Mouse (Mus musculus): ENCODE results near the gene Sytl3. TPM values are rescaled to one million over a fixed set of nuclear protein-coding genes. Genes with fewer than 3 reads are reported as not detected.

Gene Sytl3
- polyA plus RNA-seq, 1 experiment from 2014 or later: 0.07 TPM

DNA sequence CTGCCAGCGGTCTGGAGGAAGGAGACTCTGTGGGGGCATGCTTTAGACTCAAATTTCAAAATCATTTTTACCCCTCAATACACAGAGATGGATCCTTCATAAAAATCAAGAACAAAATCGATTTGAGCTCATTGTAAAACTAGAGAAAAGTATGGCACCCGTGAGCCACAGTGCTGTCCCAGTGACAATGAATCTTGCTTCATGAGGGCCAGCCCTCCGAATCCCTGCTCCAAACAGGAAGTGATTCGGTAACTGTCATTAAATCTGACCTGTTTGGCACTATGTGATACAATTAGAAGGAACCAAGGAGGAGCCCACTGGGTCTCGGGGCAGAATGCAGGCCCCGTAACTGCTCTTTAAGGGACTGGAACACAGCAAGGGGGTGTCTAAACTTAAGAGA is 79.9 kb downstream of the Sytl3 start:
- DNase-seq (ENCODE audit: low spot score): no peak
- H3K27me3 ChIP-seq (ENCODE audit: low read depth, poor library complexity, severe bottlenecking): no peaks in the 10 kb centered on the region; the same call in 1 of the 2 replicates
- H3K36me3 ChIP-seq: peaks cover 46% of the 10 kb centered on the region

DNA sequence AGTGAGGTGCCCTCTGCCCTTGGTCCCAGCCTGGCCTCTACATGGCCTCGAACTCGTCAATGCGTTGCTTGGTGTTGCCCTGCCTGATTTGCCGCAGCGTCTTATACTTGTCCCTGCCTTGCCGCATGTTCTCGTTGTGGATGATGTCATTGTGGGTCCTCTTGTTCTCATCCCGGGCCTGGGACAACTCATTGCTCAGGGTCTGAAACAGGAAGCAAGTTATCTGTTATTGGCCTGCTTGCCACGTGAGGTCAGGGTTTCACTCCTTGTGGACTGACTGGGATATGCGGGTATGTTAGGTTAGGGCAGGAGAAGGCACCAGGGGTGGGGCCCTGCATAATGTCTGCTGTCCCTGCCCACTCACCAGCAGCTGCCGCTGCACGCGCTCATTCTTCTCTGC is 80.4 kb downstream of the Sytl3 start:
- H3K9me3 ChIP-seq (replicated peaks): no peaks in the 10 kb centered on the region
- peaks cover 46% of the 10 kb centered on the region for H3K36me3 ChIP-seq
- H3K4me1 ChIP-seq: peaks cover 61% of the 10 kb centered on the region
- H3K27ac ChIP-seq (replicated peaks): peak overlapping the region; percentile 77; the same call in 1 of the 2 replicates
- H3K27me3 ChIP-seq (ENCODE audit: low read depth, poor library complexity, severe bottlenecking): no peaks in the 10 kb centered on the region; the same call in 1 of the 2 replicates
- H3K4me3 ChIP-seq: no peak overlapping the region
- WGBS: 90% methylated on average over 13 of the region's 13 CpGs
- DNase-seq (ENCODE audit: low spot score): no peak

More for the DNA sequence above, 79.9 kb downstream of the Sytl3 start:
- Histone ChIP-seq H3K27ac (replicated peaks) (no peak overlapping the region), H3K4me3 (no peak overlapping the region), H3K9me3 (replicated peaks) (no peaks in the 10 kb centered on the region), H3K4me1 (peaks cover 58% of the 10 kb centered on the region)
- WGBS: 87% methylated on average over 7 of the region's 7 CpGs

DNA sequence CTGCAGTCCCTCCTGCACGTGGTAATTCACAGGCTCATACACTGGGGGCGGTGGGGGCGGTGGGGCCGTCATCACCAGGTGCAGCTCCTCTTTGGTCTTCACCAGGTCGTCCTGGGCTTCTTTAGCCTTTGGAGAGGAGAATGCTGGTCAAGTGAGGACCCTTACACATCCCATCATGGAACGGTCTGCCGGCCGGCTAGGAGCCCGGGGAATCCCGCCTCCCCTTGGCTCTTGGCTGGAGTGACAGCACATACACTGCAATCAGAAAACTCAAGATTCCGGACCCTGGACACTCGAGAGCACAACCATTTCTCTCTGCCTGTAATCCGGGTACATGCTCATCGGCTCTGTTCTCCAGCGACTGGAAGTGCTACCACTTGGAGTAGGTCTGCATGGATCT is 80.9 kb downstream of the Sytl3 start:
- H3K9me3 ChIP-seq (replicated peaks): no peaks in the 10 kb centered on the region
- no peak overlapping the region for H3K4me3 ChIP-seq
- no peak for DNase-seq (ENCODE audit: low spot score)
- peaks cover 66% of the 10 kb centered on the region for H3K4me1 ChIP-seq
- peaks cover 46% of the 10 kb centered on the region for H3K36me3 ChIP-seq
- WGBS: 93% methylated on average over 15 of the region's 15 CpGs
- no peaks in the 10 kb centered on the region; the same call in 1 of the 2 replicates for H3K27me3 ChIP-seq (ENCODE audit: low read depth, poor library complexity, severe bottlenecking)
- peak overlapping the region; percentile 77 for H3K27ac ChIP-seq (replicated peaks)

DNA sequence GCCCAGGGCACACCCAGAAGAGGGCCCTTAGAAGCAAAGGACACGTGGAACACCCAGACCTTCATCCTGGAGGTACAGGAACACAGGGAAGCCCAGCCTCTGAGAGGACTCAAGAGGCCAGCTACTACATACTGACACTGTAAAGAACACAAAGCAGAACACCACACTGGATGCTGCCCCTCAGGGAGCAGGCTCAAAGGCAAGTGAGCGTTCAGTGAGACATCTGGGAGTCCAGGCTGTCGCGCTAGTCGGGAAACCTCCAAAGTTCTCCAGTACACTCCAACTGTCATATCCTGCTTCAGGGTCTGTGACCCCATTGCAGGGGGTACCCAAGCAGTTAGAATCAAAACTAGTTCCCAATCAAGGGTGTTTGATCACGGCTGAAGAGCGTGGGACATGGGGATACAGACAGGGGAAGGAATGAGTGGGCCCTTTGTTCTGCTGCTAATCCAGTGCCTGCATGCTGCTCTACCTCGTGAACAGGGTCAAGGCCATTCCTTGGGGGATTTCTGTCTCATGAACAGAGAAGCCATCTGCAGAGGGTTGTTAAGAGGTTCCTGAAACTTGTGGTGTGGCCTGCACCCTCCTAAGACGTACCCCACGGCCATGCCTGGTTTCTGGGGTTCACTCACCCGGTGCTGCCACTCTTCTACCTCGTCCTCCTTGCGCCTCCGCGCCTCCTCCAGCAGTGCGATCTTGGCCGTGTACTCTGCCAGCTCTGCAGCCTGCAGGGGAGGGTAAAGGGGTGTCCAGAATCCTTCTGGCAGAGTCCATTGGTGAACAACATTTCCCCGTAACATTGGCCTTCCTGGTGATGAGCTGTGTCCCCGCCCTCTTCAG is 81.7 kb downstream of the Sytl3 start:
- no peak overlapping the region for H3K4me3 ChIP-seq
- peaks cover 54% of the 10 kb centered on the region for H3K36me3 ChIP-seq
- H3K9me3 ChIP-seq (replicated peaks): no peaks in the 10 kb centered on the region
- DNase-seq (ENCODE audit: low spot score): no peak
- 84% methylated on average over 19 of the region's 19 CpGs for WGBS
- no peaks in the 10 kb centered on the region; the same call in 1 of the 2 replicates for H3K27me3 ChIP-seq (ENCODE audit: low read depth, poor library complexity, severe bottlenecking)
- peaks cover 74% of the 10 kb centered on the region for H3K4me1 ChIP-seq
- H3K27ac ChIP-seq (replicated peaks): peak overlapping the region; percentile 77

GRCm38 (mm10) chr17:6741271-6741670 is 82.4 kb downstream of the Sytl3 start:
- no peaks in the 10 kb centered on the region for H3K9me3 ChIP-seq (replicated peaks)
- peak overlapping the region; percentile 77 for H3K27ac ChIP-seq (replicated peaks)
- DNase-seq (ENCODE audit: low spot score): no peak
- no peaks in the 10 kb centered on the region; the same call in 1 of the 2 replicates for H3K27me3 ChIP-seq (ENCODE audit: low read depth, poor library complexity, severe bottlenecking)
- H3K4me3 ChIP-seq: no peak overlapping the region
- peaks cover 75% of the 10 kb centered on the region for H3K4me1 ChIP-seq
- H3K36me3 ChIP-seq: peaks cover 55% of the 10 kb centered on the region
- WGBS: 91% methylated on average over 12 of the region's 12 CpGs

GRCm38 (mm10) chr17:6742083-6743038 is 83.5 kb downstream of the Sytl3 start:
- Histone ChIP-seq H3K27me3 (ENCODE audit: low read depth, poor library complexity, severe bottlenecking) (no peaks in the 10 kb centered on the region; the same call in 1 of the 2 replicates), H3K4me1 (peaks cover 75% of the 10 kb centered on the region), H3K27ac (replicated peaks) (peak overlapping the region; percentile 77), H3K9me3 (replicated peaks) (no peaks in the 10 kb centered on the region), H3K36me3 (peaks cover 55% of the 10 kb centered on the region), H3K4me3 (no peak overlapping the region)
- DNase-seq (ENCODE audit: low spot score): no peak
- WGBS: 79% methylated on average over 33 of the region's 33 CpGs

DNA sequence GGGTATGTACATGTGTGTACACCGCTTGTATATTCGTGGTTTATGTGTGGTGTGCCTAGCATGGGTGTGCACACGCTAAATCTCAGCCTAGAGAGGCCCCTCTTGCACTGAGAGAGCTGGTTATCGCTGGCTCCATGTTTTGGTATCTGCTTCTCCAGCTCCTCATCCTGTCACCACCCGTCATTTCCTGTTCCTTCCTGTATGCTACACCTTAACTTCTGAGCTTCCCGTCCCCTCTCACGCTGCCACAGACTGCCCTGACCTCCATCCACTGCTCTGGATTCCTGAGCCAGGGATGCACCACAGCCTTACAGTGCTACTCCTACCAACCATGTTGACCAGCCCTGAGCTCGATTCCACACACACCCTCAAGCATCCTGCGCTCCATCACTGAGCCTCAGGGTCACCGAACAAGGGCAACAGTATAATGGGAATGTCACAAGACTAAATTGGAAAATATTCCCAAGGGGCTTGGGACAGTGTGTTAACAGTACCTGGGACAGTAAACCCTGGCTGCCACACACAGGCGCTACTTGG is 84.2 kb downstream of the Sytl3 start:
- Histone ChIP-seq H3K4me1 (peaks cover 76% of the 10 kb centered on the region), H3K9me3 (replicated peaks) (no peaks in the 10 kb centered on the region), H3K4me3 (no peak overlapping the region), H3K27me3 (ENCODE audit: low read depth, poor library complexity, severe bottlenecking) (no peaks in the 10 kb centered on the region; the same call in 1 of the 2 replicates), H3K36me3 (peaks cover 55% of the 10 kb centered on the region), H3K27ac (replicated peaks) (no peak overlapping the region)
- WGBS: 90% methylated on average over 11 of the region's 11 CpGs
- DNase-seq (ENCODE audit: low spot score): no peak

GRCm38 (mm10) chr17:6743787-6744239 is 84.9 kb downstream of the Sytl3 start:
- 0 out of 2 replicates have a peak overlapping the region, but pooled peaks have one; percentile 14 for H3K27ac ChIP-seq (replicated peaks)

DNA sequence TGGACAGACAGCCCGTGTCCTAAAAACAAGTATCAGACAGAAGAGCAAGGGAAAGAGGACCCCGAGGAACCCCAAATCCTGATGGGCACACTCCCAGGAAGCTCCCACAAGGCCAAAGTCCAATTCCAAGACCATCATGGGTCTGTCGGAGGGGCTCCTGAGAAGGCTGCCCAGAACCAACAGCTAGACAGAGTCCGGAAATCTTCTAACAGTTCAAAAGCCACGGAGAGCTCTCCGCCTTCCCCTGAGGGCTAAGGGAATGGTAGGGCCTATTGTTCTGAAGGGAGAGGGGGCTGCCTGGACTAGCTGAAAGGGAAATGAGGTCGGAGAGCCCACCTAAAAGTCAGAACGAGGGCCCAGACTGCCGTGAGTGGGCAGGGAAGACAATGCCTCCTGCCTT is 85.5 kb downstream of the Sytl3 start:
- peak overlapping the region; percentile 69 for H3K27ac ChIP-seq (replicated peaks)
- H3K27me3 ChIP-seq (ENCODE audit: low read depth, poor library complexity, severe bottlenecking): peaks cover 9% of the 10 kb centered on the region; the same call in 1 of the 2 replicates
- 56% methylated on average over 9 of the region's 9 CpGs for WGBS
- H3K4me1 ChIP-seq: peaks cover 81% of the 10 kb centered on the region
- no peaks in the 10 kb centered on the region for H3K9me3 ChIP-seq (replicated peaks)
- H3K36me3 ChIP-seq: peaks cover 60% of the 10 kb centered on the region
- DNase-seq (ENCODE audit: low spot score): no peak
- H3K4me3 ChIP-seq: no peak overlapping the region

More at GRCm38 (mm10) chr17:6743787-6744239, 84.9 kb downstream of the Sytl3 start:
- Histone ChIP-seq H3K4me1 (peaks cover 81% of the 10 kb centered on the region), H3K27me3 (ENCODE audit: low read depth, poor library complexity, severe bottlenecking) (peaks cover 3% of the 10 kb centered on the region; the same call in 1 of the 2 replicates), H3K36me3 (peaks cover 60% of the 10 kb centered on the region), H3K4me3 (no peak overlapping the region), H3K9me3 (replicated peaks) (no peaks in the 10 kb centered on the region)
- 91% methylated on average over 11 of the region's 11 CpGs for WGBS
- no peak for DNase-seq (ENCODE audit: low spot score)

DNA sequence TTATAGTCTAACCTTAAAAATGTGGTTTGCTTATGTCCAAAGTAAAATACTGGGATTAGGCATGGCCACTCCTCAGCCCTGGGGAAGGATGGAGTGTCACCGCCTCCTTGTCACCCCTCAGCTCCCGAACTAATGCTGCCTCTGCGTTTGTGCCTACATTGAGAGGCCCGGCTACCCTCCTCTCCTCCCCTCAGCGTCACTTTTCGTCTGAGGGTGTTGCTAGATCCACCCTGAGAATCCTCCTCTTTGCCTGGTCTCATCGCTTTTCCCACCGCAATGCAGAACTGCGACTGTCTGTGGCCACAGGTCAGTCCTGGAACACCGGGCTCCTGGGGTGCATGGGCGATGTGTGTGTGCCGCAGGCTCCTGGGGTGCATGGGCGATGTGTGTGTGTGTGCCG is 86.0 kb downstream of the Sytl3 start:
- Histone ChIP-seq H3K36me3 (peaks cover 56% of the 10 kb centered on the region), H3K27me3 (ENCODE audit: low read depth, poor library complexity, severe bottlenecking) (peaks cover 10% of the 10 kb centered on the region; the same call in 1 of the 2 replicates), H3K4me3 (no peak overlapping the region), H3K4me1 (peaks cover 79% of the 10 kb centered on the region), H3K9me3 (replicated peaks) (no peaks in the 10 kb centered on the region), H3K27ac (replicated peaks) (peak overlapping the region; percentile 69)
- no peak for DNase-seq (ENCODE audit: low spot score)
- 90% methylated on average over 14 of the region's 14 CpGs for WGBS

DNA sequence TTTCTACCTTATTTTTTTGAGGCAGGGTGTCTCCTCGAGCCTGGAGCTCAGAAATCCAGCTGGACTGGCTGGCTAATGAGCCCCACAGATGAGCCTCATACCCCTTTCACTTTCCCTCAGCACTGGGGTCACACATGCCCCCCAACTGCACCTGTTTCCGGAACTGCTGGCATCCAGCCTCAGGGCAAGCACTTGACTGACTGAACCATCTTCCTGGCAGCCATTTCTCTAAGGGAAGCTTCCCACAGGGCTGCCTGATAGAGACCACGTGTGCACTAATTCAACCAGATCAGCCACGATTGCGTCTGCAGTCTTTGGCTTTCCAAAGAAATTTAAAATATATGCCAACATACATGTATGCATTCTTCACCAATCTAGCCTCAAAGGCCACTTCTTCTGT is 86.6 kb downstream of the Sytl3 start:
- Histone ChIP-seq H3K4me1 (peaks cover 72% of the 10 kb centered on the region), H3K36me3 (peaks cover 53% of the 10 kb centered on the region), H3K4me3 (no peak overlapping the region), H3K27ac (replicated peaks) (peak overlapping the region; percentile 69), H3K9me3 (replicated peaks) (no peaks in the 10 kb centered on the region), H3K27me3 (ENCODE audit: low read depth, poor library complexity, severe bottlenecking) (peaks cover 10% of the 10 kb centered on the region; the same call in 1 of the 2 replicates)
- no peak for DNase-seq (ENCODE audit: low spot score)
- WGBS: 85% methylated on average over 5 of the region's 5 CpGs

DNA sequence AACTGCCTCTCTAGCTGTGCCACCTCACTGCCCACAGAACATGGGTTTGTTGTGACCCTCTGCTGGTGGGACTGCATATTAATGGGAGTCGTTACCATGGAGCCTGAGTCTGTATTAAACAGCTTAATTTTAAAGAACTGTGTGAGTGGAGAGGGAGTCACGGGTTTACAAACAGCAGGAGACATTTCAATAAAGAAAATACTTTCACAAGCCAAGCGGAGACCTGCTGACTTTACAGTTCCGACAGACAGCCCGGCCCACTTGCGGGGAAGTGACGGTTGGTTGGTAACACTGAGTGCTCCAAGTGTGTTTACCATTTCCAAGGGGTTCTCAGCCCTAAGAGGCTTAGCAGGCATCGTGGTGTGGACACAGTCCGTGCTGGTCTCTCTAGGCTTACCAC is 87.1 kb downstream of the Sytl3 start:
- Histone ChIP-seq H3K9me3 (replicated peaks) (no peaks in the 10 kb centered on the region), H3K36me3 (peaks cover 53% of the 10 kb centered on the region), H3K27me3 (ENCODE audit: low read depth, poor library complexity, severe bottlenecking) (peaks cover 10% of the 10 kb centered on the region; the same call in 1 of the 2 replicates), H3K4me1 (peaks cover 68% of the 10 kb centered on the region), H3K4me3 (no peak overlapping the region), H3K27ac (replicated peaks) (peak overlapping the region; percentile 69)
- 38% methylated on average over 9 of the region's 9 CpGs for WGBS
- peak; percentile 40 for DNase-seq (ENCODE audit: low spot score)
